Mouse (Mus musculus): Measurements from ENCODE around the gene Edrf1.

DNA sequence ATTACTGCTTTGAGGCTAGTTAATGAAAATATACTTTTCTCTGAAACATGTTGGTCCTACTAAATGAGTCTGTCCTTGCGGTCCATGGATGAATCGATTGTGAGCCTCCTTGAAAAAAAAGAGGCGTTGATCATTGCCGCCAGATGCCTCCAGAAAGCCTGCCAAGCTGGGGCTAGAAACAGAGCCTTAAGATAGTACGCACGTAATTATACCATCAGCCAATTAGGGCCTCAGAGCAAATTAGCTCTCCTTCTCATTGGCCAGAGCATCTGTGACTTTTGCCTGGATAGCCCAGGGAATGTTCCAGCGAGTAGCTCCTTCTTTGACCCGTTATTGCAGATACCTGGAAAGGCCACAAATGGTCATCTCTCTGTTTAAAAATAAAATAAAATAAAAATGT, 27.8 kb upstream of the Edrf1 start:
- TF ChIP-seq CTCF (IDR thresholded peaks at IDR 0.05; ENCODE audit: low read depth, low read length) = no peak
- no peak for TF ChIP-seq POLR2A (IDR thresholded peaks at IDR 0.05; ENCODE audit: extremely low read depth, insufficient read depth, low read length)

All from liver, adult 2 months (tissue).